Mouse (Mus musculus) left cerebral cortex, postnatal 25 days (tissue): ENCODE results near the gene Srd5a1. TPM values are rescaled to one million over a fixed set of nuclear protein-coding genes. Genes with fewer than 3 reads are reported as not detected.

Source experiments
- DNase-seq, 2 experiments: peaks; one replicate each; pipeline ENCODE4 v3.0.0; 2022; ENCODE audit warnings: low spot score in 2 of 2, mixed read lengths in 1 of 2
- intact Hi-C: fragments of 180-260 bp; cut with DNase I; formaldehyde crosslinking; loops from one replicate; pipeline ENCODE4 v1.15.1; 2025
- total RNA-seq, 2 experiments: library from RNA; stranded (reverse); gene quantifications; 2 replicates each; pipeline ENCODE4 v1.2.3; 2021

Srd5a1 gene
- total RNA-seq, 2 experiments from 2014 or later: 10.1 to 11.8 TPM

- intact Hi-C loops: no loop called here
Measured at GRCm38 (mm10) chr13:69530951-69531350, 80.3 kb downstream of the Srd5a1 start.

DNA sequence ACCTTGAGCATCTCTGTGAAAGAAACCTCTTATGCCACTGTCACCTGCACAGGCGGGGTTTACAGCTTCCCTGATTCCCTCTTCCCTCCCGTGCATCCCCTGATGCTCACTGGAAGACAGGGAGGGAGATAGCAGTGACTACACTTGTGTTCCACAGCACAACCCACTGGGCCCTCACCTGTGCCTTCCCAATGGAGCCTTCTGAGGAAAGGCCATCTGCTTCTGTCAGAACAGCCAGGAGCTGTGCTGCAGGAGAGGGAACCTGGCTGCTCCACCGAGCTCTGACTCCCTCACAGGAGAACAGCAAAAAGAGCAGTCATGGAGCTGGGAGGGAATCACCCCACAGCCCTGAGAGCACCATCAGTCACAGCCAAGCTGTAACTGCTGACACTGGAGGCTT, 81.1 kb downstream of the Srd5a1 start:
- intact Hi-C loops: no loop called here
- no peak for DNase-seq

More at GRCm38 (mm10) chr13:69530951-69531350, 80.3 kb downstream of the Srd5a1 start:
- no peak for DNase-seq

- no peak for DNase-seq
- intact Hi-C loops: no loop called here
Measured at GRCm38 (mm10) chr13:69528531-69528930, 82.7 kb downstream of the Srd5a1 start.

DNA sequence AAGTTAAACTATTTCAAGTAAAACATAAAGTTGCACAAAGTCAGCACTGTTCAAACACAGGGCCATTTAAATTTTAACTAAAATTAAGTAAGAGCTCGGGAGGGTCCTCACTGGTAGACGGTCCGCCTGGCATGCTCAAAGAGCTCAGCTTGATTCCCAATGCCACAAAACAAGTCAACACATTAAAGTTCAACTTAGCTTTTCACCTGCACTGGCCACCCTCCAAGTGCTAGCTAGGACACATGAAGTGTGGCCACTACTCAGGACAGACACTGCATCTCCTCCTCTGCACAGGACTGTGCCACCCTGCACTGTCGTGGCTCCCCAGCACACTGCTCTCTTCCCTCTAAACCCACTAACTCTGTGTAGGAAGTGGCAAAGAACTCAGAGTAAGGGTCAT, 85.4 kb downstream of the Srd5a1 start:
- DNase-seq: no peak
- intact Hi-C loops: no loop called here

DNA sequence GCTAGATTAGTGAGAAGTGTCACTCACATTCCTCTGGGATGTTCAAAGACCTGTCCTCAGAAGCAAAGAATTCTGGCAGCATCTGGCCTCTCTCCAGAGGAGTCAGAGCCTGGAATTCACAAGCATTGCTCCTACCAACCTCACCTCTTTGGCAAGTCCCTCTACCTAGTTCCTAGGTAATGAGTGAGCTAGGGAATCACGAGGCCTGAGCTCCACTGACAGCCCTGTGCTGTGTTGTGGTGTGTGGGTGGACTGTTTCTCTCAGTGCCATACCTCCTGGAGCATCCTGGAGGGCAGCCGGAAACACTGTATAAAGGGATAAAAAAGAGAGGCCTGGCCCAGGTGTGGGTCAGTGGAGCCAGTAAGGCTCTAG, 87.1 kb downstream of the Srd5a1 start:
- DNase-seq: no peak
- intact Hi-C loops: no loop called here

Other genes with a start within 250 kb of the Srd5a1 start
- 10 to 100 TPM; 70.9 to 76.9 TPM for gene Nsun2, start 77.7 kb downstream of the Srd5a1 start, total RNA-seq
- gene Tent4a, start 76.8 kb downstream of the Srd5a1 start, total RNA-seq: 10 to 100 TPM; 40.4 to 42.2 TPM
- 100 to 1,000 TPM; 204 to 227 TPM for gene Ube2ql1, start 128.4 kb upstream of the Srd5a1 start, total RNA-seq
- 10 to 100 TPM; 44.7 to 50.8 TPM for gene Med10, start 191.0 kb upstream of the Srd5a1 start, total RNA-seq